Mouse (Mus musculus): ENCODE data around the gene Prr7. TPM values are rescaled to one million over a fixed set of nuclear protein-coding genes. Genes with fewer than 3 reads are reported as not detected.

The Prr7 gene
- total RNA-seq, 1 experiment from 2014 or later = 12.3 TPM

DNA sequence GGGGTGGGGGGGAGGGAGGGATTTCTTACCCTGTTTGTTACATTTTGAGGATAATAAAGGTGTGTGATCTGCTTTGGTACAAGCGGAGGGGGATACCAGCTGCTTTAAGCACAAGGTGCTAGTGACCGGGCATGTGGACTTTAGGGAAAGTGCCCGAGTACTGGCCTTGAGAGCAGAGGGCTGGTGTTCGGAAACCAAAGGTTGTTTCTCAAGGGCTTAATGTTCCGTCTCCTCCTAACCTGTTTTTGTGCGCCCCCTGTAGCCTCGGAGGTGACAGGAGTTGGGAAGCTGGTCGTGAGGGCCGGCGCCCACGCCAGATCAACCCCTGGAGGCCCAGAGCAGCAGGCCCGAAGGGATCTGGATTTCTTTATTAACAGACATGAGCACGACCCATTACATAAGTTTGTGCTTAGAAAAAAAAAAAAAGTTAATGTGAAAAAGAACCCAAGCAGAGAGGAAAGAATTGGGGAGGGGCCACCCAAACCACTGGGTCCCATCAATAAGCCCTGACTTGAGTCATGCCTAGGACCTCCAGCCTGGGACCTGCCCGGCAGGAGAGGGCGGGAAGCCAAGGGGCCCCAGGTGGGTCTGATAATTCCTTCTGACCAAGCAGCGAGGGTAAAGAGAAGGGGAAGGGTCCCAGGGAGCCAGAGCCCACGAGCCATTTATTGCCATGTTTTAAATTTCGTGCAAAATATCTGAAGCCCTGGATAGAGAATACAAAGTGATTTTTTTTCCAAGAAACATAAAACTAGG is 9.2 kb downstream of the Prr7 start:
- no peak for ATAC-seq (ENCODE audit: extremely low read depth, insufficient number of reproducible peaks, low FRiP score, poor library complexity, severe bottlenecking)

GRCm38 (mm10) chr13:55473961-55474360 is 9.9 kb downstream of the Prr7 start:
- ATAC-seq (ENCODE audit: extremely low read depth, insufficient number of reproducible peaks, low FRiP score, poor library complexity, severe bottlenecking) = no peak

DNA sequence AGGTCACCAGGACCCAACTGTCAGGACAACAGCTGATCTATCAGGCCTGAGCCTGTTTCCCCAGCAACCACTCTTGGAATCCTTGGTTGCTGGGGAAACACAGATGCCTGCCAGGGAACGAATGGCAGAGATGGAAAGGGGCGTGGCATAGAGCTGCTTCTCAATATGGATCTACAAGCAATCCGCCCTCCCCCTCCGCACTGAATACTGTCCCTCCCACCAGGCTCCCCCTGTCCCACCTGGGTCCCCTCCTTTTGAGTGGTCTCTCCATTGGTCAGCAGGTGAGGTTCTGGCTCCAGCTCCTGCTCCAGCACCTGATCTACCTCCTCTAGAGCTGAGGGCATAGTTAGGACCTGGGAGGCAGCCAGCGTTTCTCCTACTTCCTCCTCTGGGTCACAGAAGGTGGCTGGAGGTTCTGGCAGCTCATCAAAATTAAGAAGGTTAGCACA is 10.6 kb downstream of the Prr7 start:
- no peak for ATAC-seq (ENCODE audit: extremely low read depth, insufficient number of reproducible peaks, low FRiP score, poor library complexity, severe bottlenecking)

DNA sequence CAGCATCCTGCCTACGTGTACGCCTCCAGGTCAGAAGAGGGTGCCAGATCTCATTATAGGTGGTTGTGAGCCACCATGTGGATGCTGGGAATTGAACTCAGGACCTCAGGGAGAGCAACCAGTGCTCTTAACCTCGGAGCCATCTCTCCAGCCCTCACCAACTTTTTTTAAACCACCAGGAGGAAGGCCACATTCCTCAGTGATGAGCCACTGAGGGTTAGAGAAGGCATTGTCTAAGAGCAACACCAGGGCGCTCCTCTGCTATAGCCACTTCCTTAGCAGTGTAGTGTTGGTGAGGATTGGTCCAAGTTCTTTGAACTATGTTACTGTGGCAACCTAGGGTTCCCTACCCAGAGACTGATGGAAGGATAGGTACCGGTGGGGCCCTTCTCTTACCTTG is 11.7 kb downstream of the Prr7 start:
- no peak for ATAC-seq (ENCODE audit: extremely low read depth, insufficient number of reproducible peaks, low FRiP score, poor library complexity, severe bottlenecking)

DNA sequence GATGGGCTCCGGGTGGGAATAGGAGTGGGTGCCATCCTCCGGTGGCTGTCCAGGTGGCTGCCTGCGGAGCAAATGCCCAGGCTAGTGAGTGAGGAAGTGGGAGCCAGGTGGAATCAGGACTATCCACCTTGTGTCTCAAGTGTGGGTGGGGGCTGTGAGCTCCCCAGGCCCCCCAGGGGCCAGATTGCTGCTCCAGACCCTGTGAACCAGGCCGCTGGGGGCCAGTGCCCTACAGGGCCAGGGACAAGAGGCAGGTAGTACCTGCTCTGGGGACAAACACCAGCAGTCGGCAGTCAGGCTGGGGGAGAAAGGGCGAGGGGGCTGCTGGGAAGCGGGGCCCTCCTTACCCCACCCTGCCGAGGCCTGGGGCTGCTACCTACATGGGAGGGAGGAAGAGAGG is 12.2 kb downstream of the Prr7 start:
- ATAC-seq (ENCODE audit: extremely low read depth, insufficient number of reproducible peaks, low FRiP score, poor library complexity, severe bottlenecking) = no peak

DNA sequence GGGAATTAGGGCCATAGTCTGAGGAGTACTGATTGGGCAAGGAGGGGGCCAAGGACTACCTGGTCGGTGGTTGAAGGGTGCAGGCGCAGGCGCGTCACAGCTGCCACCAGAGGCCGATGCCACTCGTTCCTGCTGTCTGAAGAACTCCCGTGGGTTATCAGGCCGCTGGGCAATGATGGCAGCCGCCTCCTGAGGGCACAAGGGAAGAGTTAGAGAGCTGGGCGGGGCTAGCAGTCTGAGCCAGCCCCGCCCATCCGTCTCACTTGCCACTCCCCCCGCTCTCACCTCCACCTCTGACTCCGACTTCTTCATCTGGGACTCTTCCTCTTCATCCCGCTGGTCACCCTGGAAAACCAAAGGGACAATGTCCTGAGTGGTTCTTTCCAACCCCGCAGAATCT is 13.4 kb downstream of the Prr7 start:
- no peak for ATAC-seq (ENCODE audit: extremely low read depth, insufficient number of reproducible peaks, low FRiP score, poor library complexity, severe bottlenecking)

- no peak for ATAC-seq (ENCODE audit: extremely low read depth, insufficient number of reproducible peaks, low FRiP score, poor library complexity, severe bottlenecking)
These were observed 14.0 kb downstream of the Prr7 start for GRCm38 (mm10) chr13:55478036-55478435.

DNA sequence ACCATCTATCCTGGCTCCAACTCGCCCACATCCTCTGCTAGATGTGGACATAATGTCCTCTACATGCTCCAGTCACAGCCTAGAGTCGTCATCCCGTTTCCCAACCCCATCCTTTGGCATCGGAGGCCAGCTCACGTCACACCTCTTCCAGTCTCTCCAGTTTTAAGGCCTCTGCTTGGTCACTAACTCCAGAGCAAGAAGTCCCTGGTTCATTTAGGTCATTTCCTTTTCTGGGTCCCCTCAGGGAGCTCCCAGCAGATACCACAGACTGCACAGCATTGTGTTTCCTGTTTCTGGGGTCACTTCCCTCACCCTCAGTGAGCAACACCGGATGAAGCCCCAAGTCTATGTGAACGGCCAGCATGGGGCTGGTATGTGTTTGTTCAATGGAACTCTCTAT is 14.9 kb downstream of the Prr7 start:
- ATAC-seq (ENCODE audit: extremely low read depth, insufficient number of reproducible peaks, low FRiP score, poor library complexity, severe bottlenecking) = peak; percentile 49

DNA sequence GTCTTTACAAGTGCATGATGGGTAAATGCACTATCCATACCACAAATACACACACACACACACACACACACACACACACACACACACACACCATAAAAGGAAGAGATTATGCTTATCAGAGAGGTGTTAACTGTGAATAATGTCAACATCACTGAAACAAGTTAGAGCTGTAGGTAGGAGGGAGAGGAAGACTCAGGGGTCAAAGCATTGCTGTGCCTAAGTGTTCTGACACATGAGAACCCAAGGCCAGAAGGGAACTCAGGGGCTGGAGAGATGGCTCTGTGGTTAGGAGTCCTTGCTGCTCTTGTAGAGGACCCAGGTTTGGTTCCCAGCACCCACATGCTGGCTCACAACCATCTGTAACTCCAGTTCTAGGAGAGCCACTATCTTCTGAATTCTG is 15.9 kb downstream of the Prr7 start:
- ATAC-seq (ENCODE audit: extremely low read depth, insufficient number of reproducible peaks, low FRiP score, poor library complexity, severe bottlenecking) = no peak

- no peak for ATAC-seq (ENCODE audit: extremely low read depth, insufficient number of reproducible peaks, low FRiP score, poor library complexity, severe bottlenecking)
These were observed 18.5 kb downstream of the Prr7 start for GRCm38 (mm10) chr13:55482542-55482941.

DNA sequence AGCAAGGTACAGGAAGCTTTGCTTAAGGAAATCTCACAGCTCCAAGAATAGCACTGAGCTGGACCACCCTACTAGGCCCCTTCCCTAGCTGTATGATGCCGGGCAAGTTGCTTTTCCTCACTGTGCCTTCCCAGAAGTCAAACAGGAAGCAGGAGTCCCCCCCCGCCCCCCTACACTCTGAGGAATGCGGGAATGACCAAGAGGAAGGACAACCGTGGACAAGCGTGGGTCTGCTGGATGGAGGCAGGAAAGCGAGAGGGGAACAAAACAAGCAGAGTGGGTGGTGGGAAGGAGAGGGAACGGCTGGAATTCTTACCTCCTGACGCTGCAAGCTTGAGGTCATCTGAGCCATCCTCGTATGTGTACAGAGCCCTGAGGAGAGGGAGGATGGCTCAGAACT is 19.0 kb downstream of the Prr7 start:
- ATAC-seq (ENCODE audit: extremely low read depth, insufficient number of reproducible peaks, low FRiP score, poor library complexity, severe bottlenecking) = no peak

DNA sequence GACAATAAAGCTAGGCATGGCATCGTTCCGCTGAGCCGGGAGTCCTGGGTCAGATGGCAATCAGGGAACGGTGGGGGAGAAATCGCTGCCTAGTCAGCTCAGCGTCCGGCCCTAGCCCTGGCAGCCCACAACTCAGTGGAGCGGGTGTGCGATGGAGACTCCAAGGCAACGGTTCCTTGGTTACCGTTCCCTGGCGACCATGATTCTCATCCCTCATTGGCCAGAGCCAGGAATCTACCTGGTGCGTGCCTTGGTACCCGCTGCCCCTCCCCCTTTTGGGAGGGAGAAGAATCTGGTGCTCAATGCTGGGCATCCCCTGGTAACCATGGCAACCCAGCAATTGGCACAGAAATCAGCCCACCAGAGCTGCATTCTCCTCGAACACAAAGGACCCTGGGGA is 19.5 kb downstream of the Prr7 start:
- ATAC-seq (ENCODE audit: extremely low read depth, insufficient number of reproducible peaks, low FRiP score, poor library complexity, severe bottlenecking) = no peak

GRCm38 (mm10) chr13:55484520-55485088 is 20.5 kb downstream of the Prr7 start:
- ATAC-seq (ENCODE audit: extremely low read depth, insufficient number of reproducible peaks, low FRiP score, poor library complexity, severe bottlenecking) = no peak

GRCm38 (mm10) chr13:55486029-55486794 is 22.1 kb downstream of the Prr7 start:
- ATAC-seq (ENCODE audit: extremely low read depth, insufficient number of reproducible peaks, low FRiP score, poor library complexity, severe bottlenecking) = no peak

GRCm38 (mm10) chr13:55486916-55487577 is 23.0 kb downstream of the Prr7 start:
- no peak for ATAC-seq (ENCODE audit: extremely low read depth, insufficient number of reproducible peaks, low FRiP score, poor library complexity, severe bottlenecking)

- ATAC-seq (ENCODE audit: extremely low read depth, insufficient number of reproducible peaks, low FRiP score, poor library complexity, severe bottlenecking) = no peak
These were observed 23.8 kb downstream of the Prr7 start, which contains the start of gene Dbn1 for GRCm38 (mm10) chr13:55487578-55488498. Gene Dbn1, minus strand, starts transcription at chr13:55488111.

DNA sequence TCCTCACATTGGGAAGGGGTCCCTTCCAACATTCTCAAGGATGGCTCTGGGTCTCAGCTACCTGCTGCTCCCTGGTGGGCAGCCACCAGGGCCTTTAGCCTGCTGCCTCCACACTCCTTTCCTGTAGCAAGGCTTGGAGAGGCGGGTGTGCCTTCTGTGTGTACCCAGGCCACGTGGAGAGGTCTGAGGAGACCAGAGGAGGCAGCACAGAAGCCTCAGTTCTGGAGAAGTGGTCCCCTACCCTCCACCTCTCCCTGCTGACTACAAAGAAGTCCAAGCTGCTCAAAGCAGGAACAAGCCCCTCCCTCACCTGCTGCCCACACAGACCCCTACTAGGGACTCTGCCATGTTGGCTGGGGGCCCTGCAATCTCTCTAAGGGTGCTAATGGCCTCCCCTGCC is 30.2 kb downstream of the Prr7 start:
- no peak for ATAC-seq (ENCODE audit: extremely low read depth, insufficient number of reproducible peaks, low FRiP score, poor library complexity, severe bottlenecking)

DNA sequence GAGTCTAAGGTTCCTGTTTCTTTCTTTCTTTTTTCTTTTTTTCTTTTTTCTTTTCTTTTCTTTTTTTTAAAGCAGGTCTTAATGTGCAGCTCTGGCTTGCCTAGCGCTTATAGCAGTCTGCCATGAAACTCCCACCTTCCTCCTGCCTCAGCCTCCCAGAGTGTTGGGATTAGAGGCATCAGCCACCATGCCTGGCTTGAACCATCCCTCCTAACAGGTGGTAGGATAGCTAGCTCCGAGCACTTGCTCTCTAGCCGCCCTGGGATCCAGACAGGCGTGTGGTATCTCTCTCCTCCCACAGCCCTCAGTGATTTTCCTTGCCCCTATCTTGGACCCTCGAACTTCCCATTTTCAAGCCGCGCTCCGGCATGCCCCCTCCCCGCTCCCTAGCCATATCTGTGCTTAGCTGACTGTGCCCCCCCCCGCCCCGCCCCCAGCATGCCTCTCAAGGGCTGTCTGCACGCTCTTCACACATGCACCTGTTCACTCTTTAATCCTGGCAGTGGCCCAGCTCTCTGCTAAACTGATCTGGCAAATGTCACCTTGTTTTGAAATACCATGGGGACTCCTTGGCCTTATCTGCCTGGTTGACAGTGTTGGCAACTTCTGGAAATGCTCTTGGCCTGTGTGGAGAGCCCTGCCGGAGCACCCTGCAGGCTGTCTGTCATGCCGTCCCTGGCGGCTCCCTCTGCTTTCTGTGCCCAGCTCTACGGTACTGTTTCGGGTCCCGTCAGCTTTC is 31.0 kb downstream of the Prr7 start:
- no peak for ATAC-seq (ENCODE audit: extremely low read depth, insufficient number of reproducible peaks, low FRiP score, poor library complexity, severe bottlenecking)
